Mouse (Mus musculus): ENCODE results near the gene Man1a2. TPM values are rescaled to one million over a fixed set of nuclear protein-coding genes. Genes with fewer than 3 reads are reported as not detected.
A peak's percentile ranks its signal among the peaks of the same experiment; 100 is the strongest.

Gene Man1a2
- polyA plus RNA-seq, 1 experiment from 2014 or later, result 40.0 TPM

GRCm38 (mm10) chr3:100705128-100705667, 19.9 kb upstream of the Man1a2 start:
- WGBS (ENCODE audit: missing documents), result 51% methylated on average over 11 of the region's 11 CpGs
- Histone ChIP-seq H3K27ac (no peak overlapping the region), H3K79me2 (ENCODE audit: inconsistent target) (no peaks in the 10 kb centered on the region), H3K36me3 (ENCODE audit: inconsistent target) (no peaks in the 10 kb centered on the region), H3K4me3 (ENCODE audit: inconsistent target) (no peak overlapping the region)

GRCm38 (mm10) chr3:100703847-100704644, 18.7 kb upstream of the Man1a2 start:
- WGBS (ENCODE audit: missing documents), result 92% methylated on average over 22 of the region's 22 CpGs
- no peaks in the 10 kb centered on the region for H3K36me3 ChIP-seq (ENCODE audit: inconsistent target)
- H3K27ac ChIP-seq, result no peak overlapping the region
- no peaks in the 10 kb centered on the region for H3K79me2 ChIP-seq (ENCODE audit: inconsistent target)
- no peak overlapping the region for H3K4me3 ChIP-seq (ENCODE audit: inconsistent target)

GRCm38 (mm10) chr3:100702875-100703846, 17.9 kb upstream of the Man1a2 start:
- Histone ChIP-seq H3K4me3 (ENCODE audit: inconsistent target) (no peak overlapping the region), H3K79me2 (ENCODE audit: inconsistent target) (no peaks in the 10 kb centered on the region), H3K36me3 (ENCODE audit: inconsistent target) (no peaks in the 10 kb centered on the region), H3K27ac (0 out of 2 replicates have a peak overlapping the region, but pooled peaks have one; percentile 13)
- WGBS (ENCODE audit: missing documents), result 15% methylated on average over 15 of the region's 15 CpGs

GRCm38 (mm10) chr3:100688747-100689146, 3.4 kb upstream of the Man1a2 start:
- Histone ChIP-seq H3K79me2 (ENCODE audit: inconsistent target) (peaks cover 12% of the 10 kb centered on the region), H3K4me3 (ENCODE audit: inconsistent target) (no peak overlapping the region), H3K36me3 (ENCODE audit: inconsistent target) (no peaks in the 10 kb centered on the region), H3K27ac (no peak overlapping the region)
- WGBS (ENCODE audit: missing documents), result 96% methylated on average over 6 of the region's 6 CpGs

- H3K27ac ChIP-seq, result no peak overlapping the region
- H3K36me3 ChIP-seq (ENCODE audit: inconsistent target), result no peaks in the 10 kb centered on the region
- 97% methylated on average over 8 of the region's 8 CpGs for WGBS (ENCODE audit: missing documents)
- no peak overlapping the region for H3K4me3 ChIP-seq (ENCODE audit: inconsistent target)
- peaks cover 32% of the 10 kb centered on the region for H3K79me2 ChIP-seq (ENCODE audit: inconsistent target)
Observed at GRCm38 (mm10) chr3:100686756-100687155, 1.5 kb upstream of the Man1a2 start.

GRCm38 (mm10) chr3:100685763-100686370, 564 bp upstream of the Man1a2 start:
- peaks cover 41% of the 10 kb centered on the region for H3K79me2 ChIP-seq (ENCODE audit: inconsistent target)
- H3K27ac ChIP-seq, result peak overlapping the region; percentile 44
- H3K36me3 ChIP-seq (ENCODE audit: inconsistent target), result no peaks in the 10 kb centered on the region
- H3K4me3 ChIP-seq (ENCODE audit: inconsistent target), result peak overlapping the region; percentile 32
- 3% methylated on average over 55 of the region's 77 CpGs for WGBS (ENCODE audit: missing documents)

GRCm38 (mm10) chr3:100684234-100684975, 898 bp downstream of the Man1a2 start:
- Histone ChIP-seq H3K27ac (no peak overlapping the region), H3K36me3 (ENCODE audit: inconsistent target) (no peaks in the 10 kb centered on the region), H3K4me3 (ENCODE audit: inconsistent target) (peak overlapping the region; percentile 62), H3K79me2 (ENCODE audit: inconsistent target) (peaks cover 55% of the 10 kb centered on the region)
- 4% methylated on average over 25 of the region's 25 CpGs for WGBS (ENCODE audit: missing documents)

GRCm38 (mm10) chr3:100682841-100683240, 2.5 kb downstream of the Man1a2 start:
- no peak overlapping the region for H3K4me3 ChIP-seq (ENCODE audit: inconsistent target)
- H3K36me3 ChIP-seq (ENCODE audit: inconsistent target), result no peaks in the 10 kb centered on the region
- H3K27ac ChIP-seq, result no peak overlapping the region
- 40% methylated on average over 3 of the region's 3 CpGs for WGBS (ENCODE audit: missing documents)
- H3K79me2 ChIP-seq (ENCODE audit: inconsistent target), result peaks cover 71% of the 10 kb centered on the region

- no peak overlapping the region for H3K27ac ChIP-seq
- 56% methylated on average over 4 of the region's 4 CpGs for WGBS (ENCODE audit: missing documents)
- H3K4me3 ChIP-seq (ENCODE audit: inconsistent target), result no peak overlapping the region
- H3K36me3 ChIP-seq (ENCODE audit: inconsistent target), result no peaks in the 10 kb centered on the region
- peaks cover 77% of the 10 kb centered on the region for H3K79me2 ChIP-seq (ENCODE audit: inconsistent target)
Observed at GRCm38 (mm10) chr3:100682281-100682680, 3.0 kb downstream of the Man1a2 start.

- Histone ChIP-seq H3K79me2 (ENCODE audit: inconsistent target) (peaks cover 84% of the 10 kb centered on the region), H3K4me3 (ENCODE audit: inconsistent target) (no peak overlapping the region), H3K27ac (no peak overlapping the region), H3K36me3 (ENCODE audit: inconsistent target) (no peaks in the 10 kb centered on the region)
- 57% methylated on average over 11 of the region's 11 CpGs for WGBS (ENCODE audit: missing documents)
Observed at GRCm38 (mm10) chr3:100681448-100682092, 3.7 kb downstream of the Man1a2 start.

- peaks cover 94% of the 10 kb centered on the region for H3K79me2 ChIP-seq (ENCODE audit: inconsistent target)
- WGBS (ENCODE audit: missing documents), result 100% methylated on average over 2 of the region's 2 CpGs
- no peak overlapping the region for H3K4me3 ChIP-seq (ENCODE audit: inconsistent target)
- H3K27ac ChIP-seq, result no peak overlapping the region
- H3K36me3 ChIP-seq (ENCODE audit: inconsistent target), result no peaks in the 10 kb centered on the region
Observed at GRCm38 (mm10) chr3:100680226-100680625, 5.1 kb downstream of the Man1a2 start.

GRCm38 (mm10) chr3:100678951-100679570, 6.2 kb downstream of the Man1a2 start:
- H3K4me3 ChIP-seq (ENCODE audit: inconsistent target), result no peak overlapping the region
- WGBS (ENCODE audit: missing documents), result 95% methylated on average over 6 of the region's 6 CpGs
- H3K36me3 ChIP-seq (ENCODE audit: inconsistent target), result no peaks in the 10 kb centered on the region
- peaks cover 97% of the 10 kb centered on the region for H3K79me2 ChIP-seq (ENCODE audit: inconsistent target)
- no peak overlapping the region for H3K27ac ChIP-seq

GRCm38 (mm10) chr3:100675146-100675545, 10.2 kb downstream of the Man1a2 start:
- no peak overlapping the region for H3K4me3 ChIP-seq (ENCODE audit: inconsistent target)
- H3K79me2 ChIP-seq (ENCODE audit: inconsistent target), result peaks cover 97% of the 10 kb centered on the region
- H3K36me3 ChIP-seq (ENCODE audit: inconsistent target), result no peaks in the 10 kb centered on the region
- 90% methylated on average over 4 of the region's 4 CpGs for WGBS (ENCODE audit: missing documents)
- H3K27ac ChIP-seq, result no peak overlapping the region

Measured in macrophage (primary cell).